Mouse (Mus musculus) heart, embryonic 15.5 days (tissue): ENCODE results near the gene Gm20517. TPM values are rescaled to one million over a fixed set of nuclear protein-coding genes. Genes with fewer than 3 reads are reported as not detected.

ENCODE experiments used
- ATAC-seq: fragments of 200-750 bp; cut with Nextera tagmentation; replicated peaks from 2 replicates; pipeline ENCODE4 v1.8.0; 2017; ENCODE audit warnings: low read depth, moderate TSS enrichment; ENCODE audit not compliant: insufficient number of reproducible peaks, insufficient read depth, low FRiP score
- H3K27ac ChIP-seq: fragments of 300-500 bp; sonication (generic); 2 replicates; pipeline ENCODE4 v1.5.1; 2015; ENCODE audit warnings: mild to moderate bottlenecking, inconsistent platforms
- H3K27me3 ChIP-seq: fragments of 300-500 bp; sonication (generic); 2 replicates; pipeline ENCODE4 v1.6.1; 2015; ENCODE audit warnings: inconsistent platforms
- H3K36me3 ChIP-seq: fragments of 300-500 bp; sonication (generic); 2 replicates; pipeline ENCODE4 v1.6.1; 2015; ENCODE audit warnings: mild to moderate bottlenecking, inconsistent platforms
- H3K4me1 ChIP-seq: fragments of 300-500 bp; sonication (generic); replicated peaks from 2 replicates; pipeline ENCODE4 v1.6.1; 2015; ENCODE audit warnings: inconsistent platforms
- H3K4me2 ChIP-seq: fragments of 300-500 bp; sonication (generic); 2 replicates; pipeline ENCODE4 v1.6.1; 2015; ENCODE audit warnings: inconsistent platforms, mild to moderate bottlenecking, moderate library complexity
- H3K4me3 ChIP-seq: fragments of 300-500 bp; sonication (generic); 2 replicates; pipeline ENCODE4 v1.5.1; 2015; ENCODE audit warnings: mild to moderate bottlenecking, inconsistent platforms
- H3K9ac ChIP-seq: fragments of 300-500 bp; sonication (generic); 2 replicates; pipeline ENCODE4 v1.6.1; 2015; ENCODE audit warnings: mild to moderate bottlenecking, inconsistent platforms
- H3K9me3 ChIP-seq: fragments of 300-500 bp; sonication (generic); replicated peaks from 2 replicates; pipeline ENCODE4 v1.6.1; 2016; ENCODE audit warnings: inconsistent platforms
- WGBS: fragments of 180-500 bp; shearing (Covaris S2); methylation state at CpG from one replicate; pipeline ENCODE4 v1.1.7; 2015; ENCODE audit warnings: mixed read lengths; 5-methylcytosine and 5-hydroxymethylcytosine counted together
- polyA plus RNA-seq: library from polyadenylated mRNA; unstranded; fragments of >200 nt; fragmentation: Nextera tagmentation; extraction: Ambion mirVana; gene quantifications from 2 replicates; pipeline ENCODE4 v1.2.1, GENCODE M21; 2015

Gm20517 gene
- polyA plus RNA-seq, 1 experiment from 2014 or later, result 0.60 TPM

DNA sequence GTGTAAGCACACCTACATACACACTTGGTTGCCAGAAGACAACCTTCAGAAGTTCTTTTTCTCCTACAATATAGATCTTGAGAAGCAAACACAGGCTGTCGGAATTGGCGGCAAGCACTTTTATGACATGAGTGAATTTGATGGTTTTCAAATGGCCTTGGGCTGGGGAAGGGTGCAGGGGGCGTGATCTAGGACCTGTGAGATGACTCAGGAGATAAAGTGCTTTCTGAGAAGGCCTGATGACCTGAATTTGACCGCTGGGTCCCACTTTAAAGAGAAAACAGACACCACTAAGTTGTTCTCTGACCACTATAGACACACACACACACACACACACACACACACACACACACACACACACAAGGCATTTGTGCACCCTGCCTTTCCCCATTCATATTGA, 30.4 kb upstream of the Gm20517 start:
- WGBS, result 91% methylated on average over 4 of the region's 4 CpGs
- ATAC-seq, result no peak
- Histone ChIP-seq H3K4me1 (no peaks in the 10 kb centered on the region), H3K4me2 (no peak overlapping the region), H3K4me3 (no peak overlapping the region), H3K36me3 (no peaks in the 10 kb centered on the region), H3K27ac (no peak overlapping the region), H3K9me3 (no peaks in the 10 kb centered on the region), H3K9ac (no peak overlapping the region), H3K27me3 (no peaks in the 10 kb centered on the region)

DNA sequence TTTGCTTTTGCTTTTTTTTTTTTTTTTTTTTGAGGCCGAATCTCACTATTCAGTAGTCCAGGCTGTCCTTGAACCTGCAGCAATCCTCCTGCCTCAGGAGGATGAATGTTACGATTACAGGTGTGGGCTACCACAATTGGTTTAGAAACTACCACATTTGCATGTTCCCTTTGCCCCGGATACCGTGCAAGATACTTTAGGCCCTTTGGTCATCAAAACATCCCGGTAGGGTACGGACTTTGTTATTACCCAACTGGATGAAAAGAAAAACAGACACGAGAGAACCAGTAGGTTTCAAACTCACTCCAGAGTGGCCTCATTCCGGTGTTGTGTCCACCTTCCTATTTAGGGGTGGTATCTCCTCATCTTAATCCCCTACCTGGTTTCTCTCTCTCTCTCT, 22.9 kb upstream of the Gm20517 start:
- Histone ChIP-seq H3K27me3 (no peaks in the 10 kb centered on the region), H3K4me3 (no peak overlapping the region), H3K36me3 (no peaks in the 10 kb centered on the region), H3K4me2 (no peak overlapping the region), H3K4me1 (peaks cover 5% of the 10 kb centered on the region; the same call in 1 of the 2 replicates), H3K9me3 (no peaks in the 10 kb centered on the region), H3K27ac (no peak overlapping the region), H3K9ac (no peak overlapping the region)
- WGBS, result 87% methylated on average over 8 of the region's 8 CpGs
- ATAC-seq, result no peak

DNA sequence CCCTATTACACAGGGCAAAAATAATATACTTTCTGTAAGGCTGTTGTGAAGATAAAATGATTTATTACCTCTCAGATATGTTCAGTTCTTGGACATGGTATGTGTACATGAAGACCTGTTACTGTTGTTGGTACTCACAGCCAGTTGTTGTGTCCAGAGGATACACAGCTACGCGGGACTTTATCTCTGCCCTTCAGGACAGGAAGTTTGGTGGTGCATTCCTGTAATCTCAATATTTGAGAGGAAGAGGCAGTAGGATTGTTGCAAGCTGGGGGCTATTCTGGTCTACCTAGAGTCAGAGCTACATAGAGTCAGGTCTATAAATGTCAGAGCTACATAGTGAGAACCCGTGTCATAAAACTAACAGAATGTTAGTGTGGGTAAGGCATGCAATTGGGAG, 20.3 kb upstream of the Gm20517 start:
- Histone ChIP-seq H3K4me2 (no peak overlapping the region), H3K4me3 (no peak overlapping the region), H3K27ac (no peak overlapping the region), H3K4me1 (peaks cover 17% of the 10 kb centered on the region), H3K9ac (no peak overlapping the region), H3K36me3 (no peaks in the 10 kb centered on the region), H3K9me3 (no peaks in the 10 kb centered on the region), H3K27me3 (no peaks in the 10 kb centered on the region)
- 53% methylated on average over 3 of the region's 3 CpGs for WGBS
- no peak for ATAC-seq

DNA sequence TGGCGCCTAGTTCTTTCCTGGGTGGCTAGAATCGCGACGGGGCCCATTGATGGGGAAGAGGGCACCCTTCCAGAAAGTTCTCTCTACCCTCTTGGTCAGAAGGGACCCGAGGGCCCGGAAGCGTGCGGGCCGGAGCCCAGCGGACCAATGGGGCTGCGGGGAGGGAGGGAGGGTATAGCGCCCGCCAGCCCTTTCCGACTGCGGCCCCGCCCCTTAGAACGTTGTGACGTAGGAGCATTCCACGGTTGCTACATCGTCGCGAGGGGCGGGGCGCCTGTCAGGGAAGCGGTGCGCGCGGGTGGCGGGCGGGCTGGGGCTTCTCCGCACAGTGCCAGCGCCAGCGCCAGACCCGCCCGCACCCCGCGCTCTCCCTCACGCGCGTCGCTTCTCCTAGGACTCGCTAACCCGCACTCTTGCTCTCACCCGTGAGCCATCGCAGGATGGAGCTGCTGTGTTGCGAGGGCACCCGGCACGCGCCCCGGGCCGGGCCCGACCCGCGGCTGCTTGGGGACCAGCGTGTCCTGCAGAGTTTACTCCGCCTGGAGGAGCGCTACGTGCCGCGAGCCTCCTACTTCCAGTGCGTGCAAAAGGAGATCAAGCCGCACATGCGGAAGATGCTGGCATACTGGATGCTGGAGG, 18.1 kb upstream of the Gm20517 start:
- no peaks in the 10 kb centered on the region for H3K27me3 ChIP-seq
- H3K4me3 ChIP-seq, result peak overlapping the region; percentile 86
- H3K4me2 ChIP-seq, result peak overlapping the region; percentile 84
- H3K9ac ChIP-seq, result peak overlapping the region; percentile 90
- H3K9me3 ChIP-seq, result no peaks in the 10 kb centered on the region
- H3K27ac ChIP-seq, result peak overlapping the region; percentile 95
- H3K36me3 ChIP-seq, result peaks cover 13% of the 10 kb centered on the region
- peaks cover 40% of the 10 kb centered on the region for H3K4me1 ChIP-seq
- ATAC-seq, result peak; percentile 84
- WGBS, result under 1% methylated on average over 63 of the region's 63 CpGs

DNA sequence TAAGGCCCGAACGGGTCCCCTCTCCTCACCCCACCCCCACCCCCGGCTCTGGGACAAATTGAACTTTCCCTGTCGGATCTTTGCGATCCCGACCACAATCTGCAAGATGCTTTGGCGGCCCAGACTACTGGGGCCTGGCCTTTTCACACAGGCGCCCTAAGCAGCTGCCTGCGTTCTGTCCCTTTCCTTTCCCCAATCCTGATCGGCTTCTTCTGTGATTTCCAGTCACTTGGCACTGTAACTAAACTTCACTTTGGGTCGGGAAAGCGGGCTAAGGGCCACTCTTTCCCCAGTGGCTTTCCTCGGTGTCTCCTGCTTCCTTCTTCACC, 17.6 kb upstream of the Gm20517 start:
- Histone ChIP-seq H3K4me2 (peak overlapping the region; percentile 84), H3K9me3 (no peaks in the 10 kb centered on the region), H3K36me3 (peaks cover 18% of the 10 kb centered on the region), H3K9ac (peak overlapping the region; percentile 90), H3K4me3 (peak overlapping the region; percentile 86), H3K27ac (peak overlapping the region; percentile 95), H3K4me1 (peaks cover 44% of the 10 kb centered on the region), H3K27me3 (no peaks in the 10 kb centered on the region)
- no peak for ATAC-seq
- 0% methylated on average over 13 of the region's 13 CpGs for WGBS

DNA sequence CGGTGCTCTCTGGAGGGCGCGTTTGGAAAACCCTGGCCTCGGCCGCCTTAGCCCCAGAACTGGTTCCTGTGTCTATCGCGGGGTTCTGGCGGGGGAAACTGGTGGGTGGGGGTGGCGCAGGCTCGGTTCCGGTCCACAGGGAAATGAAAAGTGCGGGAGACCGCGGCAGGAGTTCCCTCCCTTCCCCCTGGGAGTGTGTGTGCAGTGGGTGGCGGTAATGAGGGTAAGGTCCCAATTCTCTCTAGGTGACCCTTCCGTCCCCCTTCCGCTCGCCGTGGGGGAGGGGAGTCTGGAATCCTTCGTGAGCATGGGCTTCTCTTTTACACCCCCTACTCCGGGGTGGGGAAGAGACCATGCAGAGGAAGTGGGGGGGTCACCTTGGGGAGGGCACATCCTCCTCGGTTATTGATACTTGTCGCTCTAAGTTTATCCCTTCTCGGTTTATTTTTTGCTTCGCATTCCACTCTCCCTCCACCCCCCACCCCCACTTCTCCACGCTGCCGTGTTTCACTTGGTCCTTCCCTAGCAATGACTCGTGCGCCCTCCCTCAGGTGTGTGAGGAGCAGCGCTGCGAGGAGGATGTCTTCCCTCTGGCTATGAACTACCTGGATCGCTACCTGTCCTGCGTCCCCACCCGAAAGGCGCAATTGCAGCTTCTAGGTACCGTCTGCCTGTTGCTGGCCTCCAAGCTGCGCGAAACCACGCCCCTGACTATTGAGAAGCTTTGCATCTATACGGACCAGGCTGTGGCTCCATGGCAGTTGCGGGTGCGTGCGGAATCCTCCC, 17.0 kb upstream of the Gm20517 start:
- Histone ChIP-seq H3K4me1 (peaks cover 48% of the 10 kb centered on the region), H3K36me3 (peaks cover 23% of the 10 kb centered on the region)
- ATAC-seq, result no peak

DNA sequence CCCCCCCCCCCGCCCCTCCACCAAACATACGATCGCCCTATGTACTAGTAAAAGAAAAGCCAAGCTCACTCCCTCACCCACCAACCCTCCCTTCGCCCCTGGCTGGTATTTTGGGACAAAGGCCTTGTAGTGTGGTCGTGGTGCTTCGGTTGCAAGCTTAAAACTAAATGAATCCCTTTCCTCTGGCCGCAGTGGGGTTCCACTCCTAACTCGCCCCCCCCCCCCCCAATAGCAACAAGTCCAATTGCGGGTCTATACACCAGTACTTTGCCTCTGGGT, 16.5 kb upstream of the Gm20517 start:
- WGBS, result 0% methylated on average over 9 of the region's 9 CpGs
- ATAC-seq, result no peak
- peaks cover 52% of the 10 kb centered on the region for H3K4me1 ChIP-seq
- H3K9ac ChIP-seq, result peak overlapping the region; percentile 90
- no peaks in the 10 kb centered on the region for H3K9me3 ChIP-seq
- no peaks in the 10 kb centered on the region for H3K27me3 ChIP-seq
- H3K27ac ChIP-seq, result peak overlapping the region; percentile 95
- H3K36me3 ChIP-seq, result peaks cover 29% of the 10 kb centered on the region
- peak overlapping the region; percentile 86 for H3K4me3 ChIP-seq
- H3K4me2 ChIP-seq, result peak overlapping the region; percentile 84

More for the DNA sequence above, 17.0 kb upstream of the Gm20517 start:
- Histone ChIP-seq H3K9ac (peak overlapping the region; percentile 90), H3K27ac (peak overlapping the region; percentile 95), H3K4me3 (peak overlapping the region; percentile 86), H3K9me3 (no peaks in the 10 kb centered on the region), H3K4me2 (peak overlapping the region; percentile 84), H3K27me3 (no peaks in the 10 kb centered on the region)
- under 1% methylated on average over 43 of the region's 43 CpGs for WGBS

DNA sequence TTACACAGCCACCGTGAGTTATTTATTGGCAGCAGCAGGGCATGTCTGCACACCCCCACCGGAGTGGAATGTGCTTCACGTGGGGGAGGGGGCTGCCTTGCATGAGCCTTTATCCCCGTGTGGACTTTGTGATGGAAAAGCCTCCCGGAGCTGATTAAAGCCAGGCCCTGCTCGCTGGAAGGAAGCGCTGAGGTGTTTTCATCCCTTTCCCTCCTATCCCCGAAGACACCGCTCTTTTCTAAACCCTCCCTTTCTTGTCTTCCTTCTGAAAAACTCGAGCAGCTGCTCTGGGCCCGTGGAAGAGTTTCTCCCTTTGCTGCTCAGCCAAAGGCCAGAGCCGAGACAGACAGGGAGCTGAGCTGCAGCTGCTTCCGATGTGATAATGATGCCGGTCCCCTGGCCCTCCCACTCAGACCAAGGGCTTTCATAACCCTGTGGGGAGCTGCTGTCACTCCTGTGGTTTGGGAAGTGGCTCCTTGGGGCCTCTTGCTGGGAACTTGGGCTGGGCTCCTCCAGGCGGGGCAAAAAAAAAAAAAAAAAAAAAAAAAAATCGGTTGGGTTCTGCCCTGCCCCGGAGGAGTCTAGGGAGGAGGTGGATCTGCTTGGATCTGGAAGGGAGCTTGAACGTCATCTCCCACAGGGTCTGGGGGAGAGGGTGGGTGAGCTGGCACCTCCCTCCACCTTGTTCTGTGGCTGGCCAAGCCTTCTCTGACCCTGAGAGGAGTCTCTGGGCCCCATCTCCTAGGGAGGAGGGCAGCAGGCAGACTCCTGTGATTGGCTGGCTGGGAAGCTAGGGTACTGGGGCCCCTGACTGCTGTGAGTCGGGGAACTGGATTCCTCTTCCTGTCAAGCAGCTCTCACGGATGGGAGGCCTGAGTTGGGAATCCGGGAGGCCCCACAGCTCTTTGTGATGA, 15.9 kb upstream of the Gm20517 start:
- Histone ChIP-seq H3K4me1 (peaks cover 52% of the 10 kb centered on the region), H3K9ac (peak overlapping the region; percentile 90), H3K27ac (peak overlapping the region; percentile 95), H3K4me3 (peak overlapping the region; percentile 86), H3K27me3 (no peaks in the 10 kb centered on the region), H3K36me3 (peaks cover 34% of the 10 kb centered on the region), H3K4me2 (peak overlapping the region; percentile 84), H3K9me3 (no peaks in the 10 kb centered on the region)
- ATAC-seq, result peak; percentile 56
- 2% methylated on average over 20 of the region's 21 CpGs for WGBS

DNA sequence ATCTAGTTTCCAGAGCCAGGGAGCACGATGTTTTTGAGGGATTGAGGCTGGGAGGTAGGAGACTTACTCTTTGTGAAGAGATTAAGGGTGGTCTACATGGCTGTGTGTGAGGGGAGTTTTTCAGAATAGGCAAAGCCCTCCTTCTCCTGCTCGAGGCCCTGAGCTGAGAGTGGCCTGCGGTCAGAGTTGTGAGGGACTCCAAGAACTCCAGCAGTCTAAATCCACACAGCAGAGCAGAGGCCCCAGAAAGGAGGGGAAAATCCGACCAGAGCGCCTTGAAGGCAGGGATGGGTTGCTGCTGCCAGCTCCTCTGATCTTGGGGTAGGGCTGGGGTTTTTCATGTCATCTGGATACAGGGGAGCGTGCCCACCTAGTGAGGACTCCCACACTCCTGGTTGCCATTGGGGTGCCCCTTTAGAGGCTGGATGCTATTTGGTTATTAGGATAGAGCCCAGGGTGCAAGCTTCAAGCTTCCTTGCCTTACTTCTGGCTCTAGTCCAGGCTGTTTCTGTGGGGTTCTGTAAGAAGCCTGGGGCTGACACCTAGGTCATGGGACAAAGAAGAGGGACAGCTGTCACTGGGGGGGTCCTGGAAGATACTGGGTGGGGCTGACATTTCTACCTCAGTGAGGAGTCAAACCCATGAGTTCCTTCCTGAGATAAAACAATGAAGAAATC, 15.1 kb upstream of the Gm20517 start:
- peak overlapping the region; percentile 84 for H3K4me2 ChIP-seq
- 21% methylated on average over 6 of the region's 6 CpGs for WGBS
- peak overlapping the region; percentile 95 for H3K27ac ChIP-seq
- ATAC-seq, result no peak
- no peaks in the 10 kb centered on the region for H3K27me3 ChIP-seq
- peak overlapping the region; percentile 90 for H3K9ac ChIP-seq
- H3K4me3 ChIP-seq, result peak overlapping the region; percentile 86
- peaks cover 41% of the 10 kb centered on the region for H3K36me3 ChIP-seq
- H3K4me1 ChIP-seq, result peaks cover 53% of the 10 kb centered on the region
- no peaks in the 10 kb centered on the region for H3K9me3 ChIP-seq

DNA sequence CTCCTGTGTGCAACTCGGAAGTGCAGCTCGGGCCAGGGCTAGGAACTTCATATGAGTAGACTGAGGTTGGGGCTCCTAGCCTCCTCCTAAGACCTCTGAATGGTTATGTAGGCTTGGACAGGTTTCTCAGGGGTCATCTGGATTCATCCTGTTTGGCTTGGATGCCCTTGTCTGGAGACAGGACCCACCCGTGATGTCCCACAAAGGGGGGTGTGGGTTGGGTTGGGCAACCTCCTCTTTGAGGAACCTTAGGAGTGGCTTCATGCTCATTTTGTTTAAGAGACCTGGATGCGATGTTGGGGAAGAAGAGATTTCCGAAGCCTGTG, 14.6 kb upstream of the Gm20517 start:
- WGBS, result 40% methylated on average over 5 of the region's 5 CpGs
- Histone ChIP-seq H3K27me3 (no peaks in the 10 kb centered on the region), H3K36me3 (peaks cover 46% of the 10 kb centered on the region), H3K9me3 (no peaks in the 10 kb centered on the region), H3K4me1 (peaks cover 55% of the 10 kb centered on the region), H3K4me3 (peak overlapping the region; percentile 86), H3K9ac (peak overlapping the region; percentile 90; the same call in 1 of the 2 replicates), H3K4me2 (peak overlapping the region; percentile 84), H3K27ac (peak overlapping the region; percentile 95)
- ATAC-seq, result no peak

DNA sequence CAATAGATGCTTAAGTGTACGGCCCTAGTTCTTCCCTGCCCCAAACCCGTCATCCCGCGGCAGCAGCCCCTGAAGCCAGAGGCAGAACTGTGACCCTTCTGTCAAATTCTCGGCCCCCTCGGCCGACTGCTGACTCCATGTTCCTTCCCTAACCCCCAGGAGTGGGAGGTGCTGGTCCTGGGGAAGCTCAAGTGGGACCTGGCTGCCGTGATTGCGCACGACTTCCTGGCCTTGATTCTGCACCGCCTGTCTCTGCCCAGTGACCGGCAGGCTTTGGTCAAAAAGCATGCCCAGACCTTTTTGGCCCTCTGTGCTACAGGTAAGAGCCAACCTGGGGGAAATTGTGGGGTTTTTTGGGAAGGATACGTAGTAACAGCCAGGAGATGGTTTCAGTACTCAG, 14.1 kb upstream of the Gm20517 start:
- H3K4me3 ChIP-seq, result peak overlapping the region; percentile 86

More for the DNA sequence above, 14.1 kb upstream of the Gm20517 start:
- peak overlapping the region; percentile 84 for H3K4me2 ChIP-seq
- WGBS, result 36% methylated on average over 13 of the region's 13 CpGs
- H3K27ac ChIP-seq, result peak overlapping the region; percentile 95
- no peaks in the 10 kb centered on the region for H3K9me3 ChIP-seq
- peaks cover 51% of the 10 kb centered on the region for H3K36me3 ChIP-seq
- no peak for ATAC-seq
- no peaks in the 10 kb centered on the region for H3K27me3 ChIP-seq
- H3K4me1 ChIP-seq, result peaks cover 55% of the 10 kb centered on the region
- peak overlapping the region; percentile 90 for H3K9ac ChIP-seq
